Mouse (Mus musculus): ENCODE results near the gene Tmco4. TPM values are rescaled to one million over a fixed set of nuclear protein-coding genes. Genes with fewer than 3 reads are reported as not detected.

Gene Tmco4
- polyA plus RNA-seq, 1 experiment from 2014 or later: 1.7 TPM

DNA sequence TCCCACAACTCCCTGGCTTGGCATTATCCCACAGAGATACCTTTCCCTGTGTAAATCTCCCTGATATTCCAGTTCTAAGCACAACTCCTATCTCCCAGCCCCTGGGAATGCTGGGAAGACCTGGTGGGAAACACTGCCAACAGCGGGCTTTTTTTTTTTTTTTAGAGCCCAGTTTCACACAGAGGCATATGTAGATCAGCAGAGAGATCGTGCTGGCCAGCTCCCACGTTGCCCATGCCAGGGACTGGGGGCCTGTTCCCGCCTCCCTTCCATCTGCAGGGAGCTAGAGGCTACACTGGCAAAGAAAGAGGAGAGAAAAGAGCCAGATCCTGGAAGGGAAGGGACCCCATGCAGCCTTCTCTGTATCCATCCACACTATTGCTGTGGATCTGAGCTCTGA is 95.6 kb downstream of the Tmco4 start:
- Histone ChIP-seq H3K4me2 (ENCODE audit: low read depth) (no peak overlapping the region), H3K27me3 (ENCODE audit: control insufficient read depth, insufficient read depth, low read length) (peaks cover 4% of the 10 kb centered on the region), H3K9ac (ENCODE audit: low read length) (no peak overlapping the region), H3K4me3 (ENCODE audit: low read depth, low read length) (no peak overlapping the region), H3K4me1 (ENCODE audit: control insufficient read depth, insufficient read depth, low read length) (no peaks in the 10 kb centered on the region), H3K36me3 (ENCODE audit: control insufficient read depth, insufficient read depth, low read length) (no peaks in the 10 kb centered on the region), H3K9me3 (ENCODE audit: control insufficient read depth, low read length) (no peaks in the 10 kb centered on the region), H3K27ac (ENCODE audit: low read depth, low read length) (no peak overlapping the region)
- WGBS: 38% methylated on average over 4 of the region's 4 CpGs
- DNase-seq (ENCODE audit: low spot score) (no peak), ATAC-seq (ENCODE audit: insufficient read depth, low FRiP score, low TSS enrichment) (no peak)

DNA sequence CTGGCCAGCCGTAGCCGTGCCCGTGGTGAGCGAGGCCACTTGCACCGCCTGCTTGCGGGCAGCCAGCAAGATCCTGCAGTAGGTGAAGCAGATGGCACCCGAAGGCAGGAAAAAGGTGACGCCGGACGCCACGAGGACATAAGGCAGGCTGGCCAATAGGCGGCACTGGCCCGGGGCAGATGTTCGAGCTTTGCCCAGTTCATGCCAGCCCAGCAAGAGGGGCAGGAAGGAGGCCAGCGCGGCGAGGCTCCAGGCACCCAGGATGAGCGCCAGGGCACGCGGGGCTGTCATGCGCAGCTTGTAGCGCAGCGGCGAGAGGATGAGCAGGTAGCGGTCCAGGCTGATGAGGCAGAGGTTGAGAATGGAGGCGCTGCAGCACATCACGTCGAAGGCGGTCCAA is 101.4 kb downstream of the Tmco4 start:
- Histone ChIP-seq H3K4me3 (ENCODE audit: low read depth, low read length) (no peak overlapping the region), H3K9me3 (ENCODE audit: control insufficient read depth, low read length) (no peaks in the 10 kb centered on the region), H3K4me2 (ENCODE audit: low read depth) (no peak overlapping the region), H3K36me3 (ENCODE audit: control insufficient read depth, insufficient read depth, low read length) (no peaks in the 10 kb centered on the region), H3K4me1 (ENCODE audit: control insufficient read depth, insufficient read depth, low read length) (peaks cover 7% of the 10 kb centered on the region), H3K27me3 (ENCODE audit: control insufficient read depth, insufficient read depth, low read length) (peaks cover 44% of the 10 kb centered on the region), H3K9ac (ENCODE audit: low read length) (no peak overlapping the region), H3K27ac (ENCODE audit: low read depth, low read length) (no peak overlapping the region)
- 20% methylated on average over 29 of the region's 29 CpGs for WGBS
- no peak for ATAC-seq (ENCODE audit: insufficient read depth, low FRiP score, low TSS enrichment)
- no peak for DNase-seq (ENCODE audit: low spot score)

DNA sequence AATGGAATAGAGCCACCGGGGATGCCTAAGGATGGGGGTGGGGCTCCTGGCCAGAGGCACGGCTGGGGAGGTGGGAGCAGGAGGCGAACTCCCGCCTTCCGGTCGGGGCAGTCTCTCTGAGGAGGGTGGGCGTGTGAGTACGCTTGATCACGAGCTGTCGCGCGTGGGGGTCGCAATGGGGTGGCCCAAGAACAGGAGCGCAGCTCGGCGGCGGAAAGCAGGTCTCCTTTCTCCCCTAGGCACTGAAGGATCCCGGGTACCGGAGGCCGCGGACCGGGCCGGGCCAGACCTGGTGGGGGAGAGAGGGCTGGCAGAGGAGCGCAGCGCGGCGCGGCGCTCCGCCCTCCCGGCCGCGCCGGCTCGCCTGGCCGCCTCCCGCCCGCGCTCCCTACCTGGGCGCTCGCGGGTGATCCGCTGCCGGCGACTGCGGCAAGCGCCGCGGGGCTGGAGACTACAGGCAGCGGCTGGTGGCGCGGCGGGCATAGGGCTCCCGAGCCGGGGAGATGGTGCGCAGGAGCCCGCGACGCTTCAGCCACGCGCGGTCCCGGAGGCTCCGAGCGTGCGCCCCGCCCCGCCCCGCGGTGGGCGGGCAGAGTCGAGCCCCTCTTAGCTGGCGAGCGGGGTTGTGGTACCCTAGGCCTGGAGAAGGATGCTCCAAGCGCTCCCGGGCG is 102.5 kb downstream of the Tmco4 start, which contains the start of gene Htr6:
TSS of gene Htr6 (minus strand) at position 530 of the 671 bp plus-strand sequence.
- Histone ChIP-seq H3K27me3 (ENCODE audit: control insufficient read depth, insufficient read depth, low read length) (peaks cover 44% of the 10 kb centered on the region), H3K4me2 (ENCODE audit: low read depth) (peak within 1 kb of the TSS; percentile 67), H3K9ac (ENCODE audit: low read length) (0 out of 2 replicates have a peak within 1 kb of the TSS, but pooled peaks have one; percentile 6), H3K9me3 (ENCODE audit: control insufficient read depth, low read length) (no peaks in the 10 kb centered on the region), H3K4me1 (ENCODE audit: control insufficient read depth, insufficient read depth, low read length) (peaks cover 7% of the 10 kb centered on the region), H3K4me3 (ENCODE audit: low read depth, low read length) (peak within 1 kb of the TSS; percentile 40), H3K36me3 (ENCODE audit: control insufficient read depth, insufficient read depth, low read length) (no peaks in the 10 kb centered on the region), H3K27ac (ENCODE audit: low read depth, low read length) (no peak within 1 kb of the TSS)
- no peak for ATAC-seq (ENCODE audit: insufficient read depth, low FRiP score, low TSS enrichment)
- no peak for DNase-seq (ENCODE audit: low spot score)
- 1% methylated on average over 29 of the region's 77 CpGs for WGBS

DNA sequence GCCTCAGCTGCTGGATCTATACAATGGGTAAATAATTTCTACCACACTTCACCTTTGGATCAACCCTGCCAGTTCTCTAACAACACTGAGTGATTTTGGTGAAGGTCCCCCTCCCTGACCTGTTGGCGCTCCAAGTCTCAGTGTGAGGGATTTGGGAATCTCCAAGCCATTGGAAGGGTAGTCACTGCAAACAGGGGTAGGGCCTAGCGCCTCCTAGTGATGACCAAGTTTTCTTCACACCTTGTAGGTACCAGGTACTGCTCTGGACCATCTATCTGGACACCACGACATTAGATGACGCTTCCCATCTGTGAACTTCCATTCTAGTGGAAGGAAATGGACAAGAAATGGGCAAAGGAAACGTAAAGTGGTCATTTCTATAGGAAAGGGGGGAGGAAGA is 103.2 kb downstream of the Tmco4 start:
- no peak for DNase-seq (ENCODE audit: low spot score)
- no peak overlapping the region for H3K4me3 ChIP-seq (ENCODE audit: low read depth, low read length)
- no peaks in the 10 kb centered on the region for H3K36me3 ChIP-seq (ENCODE audit: control insufficient read depth, insufficient read depth, low read length)
- no peak for ATAC-seq (ENCODE audit: insufficient read depth, low FRiP score, low TSS enrichment)
- no peak overlapping the region for H3K9ac ChIP-seq (ENCODE audit: low read length)
- H3K9me3 ChIP-seq (ENCODE audit: control insufficient read depth, low read length): no peaks in the 10 kb centered on the region
- 21% methylated on average over 5 of the region's 5 CpGs for WGBS
- H3K4me1 ChIP-seq (ENCODE audit: control insufficient read depth, insufficient read depth, low read length): peaks cover 7% of the 10 kb centered on the region
- no peak overlapping the region for H3K27ac ChIP-seq (ENCODE audit: low read depth, low read length)
- H3K4me2 ChIP-seq (ENCODE audit: low read depth): peak overlapping the region; percentile 67; the same call in 1 of the 2 replicates
- H3K27me3 ChIP-seq (ENCODE audit: control insufficient read depth, insufficient read depth, low read length): peaks cover 44% of the 10 kb centered on the region

DNA sequence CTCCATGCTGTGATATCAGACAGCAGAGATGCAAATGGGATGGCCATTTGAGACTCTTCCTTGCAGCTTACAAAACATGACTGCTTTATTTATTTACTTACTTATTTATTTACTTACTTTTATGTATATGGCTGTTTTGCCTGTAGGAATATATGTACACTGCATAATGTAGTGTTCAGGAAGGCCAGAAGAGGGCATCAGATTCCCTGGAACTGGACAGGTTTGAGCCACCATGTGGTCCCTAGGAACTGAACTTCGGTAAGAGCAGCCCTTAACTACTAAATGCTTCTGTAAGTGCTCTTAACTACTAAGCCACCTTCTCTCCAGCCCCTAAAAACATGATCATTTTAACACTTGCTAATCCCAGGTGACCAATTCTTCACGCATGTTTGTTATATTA is 105.6 kb downstream of the Tmco4 start:
- Histone ChIP-seq H3K27ac (ENCODE audit: low read depth, low read length) (no peak overlapping the region), H3K4me3 (ENCODE audit: low read depth, low read length) (no peak overlapping the region), H3K9me3 (ENCODE audit: control insufficient read depth, low read length) (no peaks in the 10 kb centered on the region), H3K9ac (ENCODE audit: low read length) (no peak overlapping the region), H3K4me2 (ENCODE audit: low read depth) (no peak overlapping the region), H3K4me1 (ENCODE audit: control insufficient read depth, insufficient read depth, low read length) (peaks cover 17% of the 10 kb centered on the region), H3K27me3 (ENCODE audit: control insufficient read depth, insufficient read depth, low read length) (peaks cover 40% of the 10 kb centered on the region), H3K36me3 (ENCODE audit: control insufficient read depth, insufficient read depth, low read length) (no peaks in the 10 kb centered on the region)
- ATAC-seq (ENCODE audit: insufficient read depth, low FRiP score, low TSS enrichment): no peak
- DNase-seq (ENCODE audit: low spot score): no peak
- 32% methylated on average over 2 of the region's 2 CpGs for WGBS

DNA sequence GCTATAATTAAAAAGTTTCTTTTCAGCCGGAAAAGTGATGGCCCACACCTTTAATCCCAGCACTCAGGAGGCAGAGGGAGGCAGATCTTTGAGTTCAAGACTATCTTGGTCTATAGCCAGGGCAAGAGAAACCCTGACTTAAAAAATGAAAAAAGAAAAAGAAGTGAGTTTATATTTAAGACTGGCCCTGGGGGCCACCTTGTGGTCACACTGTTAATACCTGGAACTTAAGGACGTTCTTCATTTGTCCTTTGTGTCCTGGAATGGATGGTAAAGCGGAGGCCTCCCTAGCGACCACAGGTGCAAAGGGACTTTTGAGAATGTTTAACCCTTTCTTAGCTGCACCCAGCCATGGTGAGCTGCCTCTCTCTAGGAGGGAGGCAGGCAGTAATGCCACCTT is 106.0 kb downstream of the Tmco4 start:
- Histone ChIP-seq H3K27ac (ENCODE audit: low read depth, low read length) (no peak overlapping the region), H3K4me3 (ENCODE audit: low read depth, low read length) (no peak overlapping the region), H3K9ac (ENCODE audit: low read length) (no peak overlapping the region), H3K4me1 (ENCODE audit: control insufficient read depth, insufficient read depth, low read length) (peaks cover 18% of the 10 kb centered on the region), H3K9me3 (ENCODE audit: control insufficient read depth, low read length) (no peaks in the 10 kb centered on the region), H3K27me3 (ENCODE audit: control insufficient read depth, insufficient read depth, low read length) (peaks cover 36% of the 10 kb centered on the region), H3K4me2 (ENCODE audit: low read depth) (no peak overlapping the region), H3K36me3 (ENCODE audit: control insufficient read depth, insufficient read depth, low read length) (no peaks in the 10 kb centered on the region)
- DNase-seq (ENCODE audit: low spot score) (no peak), ATAC-seq (ENCODE audit: insufficient read depth, low FRiP score, low TSS enrichment) (no peak)
- 23% methylated on average over 4 of the region's 4 CpGs for WGBS

DNA sequence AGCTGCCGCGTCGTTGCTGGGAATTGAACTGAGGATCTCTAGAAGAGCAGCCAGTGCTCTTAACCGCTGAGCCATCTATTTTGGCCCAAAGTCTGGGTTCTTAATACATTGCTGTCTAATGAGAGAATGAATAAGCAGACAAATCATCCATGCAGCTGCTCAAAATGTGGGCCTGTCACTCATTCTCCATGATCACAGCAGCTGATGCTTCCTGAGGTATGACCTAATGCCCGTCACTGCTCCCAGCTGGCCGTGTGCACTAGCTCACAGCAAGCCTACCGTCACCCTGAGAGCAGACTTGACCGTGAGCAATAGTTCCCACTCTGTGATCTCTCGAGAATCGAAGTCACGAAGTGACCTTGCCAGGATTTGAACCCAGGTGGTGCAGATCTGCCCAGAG is 106.8 kb downstream of the Tmco4 start:
- WGBS: 83% methylated on average over 11 of the region's 11 CpGs
- ATAC-seq (ENCODE audit: insufficient read depth, low FRiP score, low TSS enrichment) (no peak), DNase-seq (ENCODE audit: low spot score) (no peak)
- Histone ChIP-seq H3K4me2 (ENCODE audit: low read depth) (no peak overlapping the region), H3K4me1 (ENCODE audit: control insufficient read depth, insufficient read depth, low read length) (peaks cover 15% of the 10 kb centered on the region), H3K9me3 (ENCODE audit: control insufficient read depth, low read length) (no peaks in the 10 kb centered on the region), H3K27me3 (ENCODE audit: control insufficient read depth, insufficient read depth, low read length) (peaks cover 28% of the 10 kb centered on the region), H3K4me3 (ENCODE audit: low read depth, low read length) (no peak overlapping the region), H3K27ac (ENCODE audit: low read depth, low read length) (no peak overlapping the region), H3K36me3 (ENCODE audit: control insufficient read depth, insufficient read depth, low read length) (no peaks in the 10 kb centered on the region), H3K9ac (ENCODE audit: low read length) (no peak overlapping the region)

DNA sequence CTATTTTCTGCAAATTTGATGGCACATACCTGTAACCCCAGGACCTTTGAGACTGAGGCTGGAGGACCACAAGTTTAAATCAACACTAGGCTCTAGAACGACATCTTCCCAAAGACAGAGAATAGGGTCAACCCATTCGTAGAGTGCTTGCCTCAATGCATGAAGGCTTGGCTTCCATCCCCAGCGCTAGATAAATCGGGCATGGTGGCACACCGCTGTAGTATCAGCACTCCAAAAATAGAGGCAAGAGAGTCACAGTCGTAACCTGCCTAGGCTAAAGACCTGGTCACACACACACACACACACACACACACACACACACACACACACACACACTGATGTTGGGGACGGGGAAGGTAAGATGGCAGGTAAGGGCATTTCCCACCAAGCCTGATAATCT is 107.6 kb downstream of the Tmco4 start:
- Histone ChIP-seq H3K27me3 (ENCODE audit: control insufficient read depth, insufficient read depth, low read length) (peaks cover 20% of the 10 kb centered on the region), H3K4me3 (ENCODE audit: low read depth, low read length) (no peak overlapping the region), H3K27ac (ENCODE audit: low read depth, low read length) (no peak overlapping the region), H3K9me3 (ENCODE audit: control insufficient read depth, low read length) (no peaks in the 10 kb centered on the region), H3K4me1 (ENCODE audit: control insufficient read depth, insufficient read depth, low read length) (peaks cover 10% of the 10 kb centered on the region), H3K36me3 (ENCODE audit: control insufficient read depth, insufficient read depth, low read length) (no peaks in the 10 kb centered on the region), H3K4me2 (ENCODE audit: low read depth) (no peak overlapping the region), H3K9ac (ENCODE audit: low read length) (no peak overlapping the region)
- ATAC-seq (ENCODE audit: insufficient read depth, low FRiP score, low TSS enrichment): no peak
- 94% methylated on average over 7 of the region's 7 CpGs for WGBS
- DNase-seq (ENCODE audit: low spot score): no peak

DNA sequence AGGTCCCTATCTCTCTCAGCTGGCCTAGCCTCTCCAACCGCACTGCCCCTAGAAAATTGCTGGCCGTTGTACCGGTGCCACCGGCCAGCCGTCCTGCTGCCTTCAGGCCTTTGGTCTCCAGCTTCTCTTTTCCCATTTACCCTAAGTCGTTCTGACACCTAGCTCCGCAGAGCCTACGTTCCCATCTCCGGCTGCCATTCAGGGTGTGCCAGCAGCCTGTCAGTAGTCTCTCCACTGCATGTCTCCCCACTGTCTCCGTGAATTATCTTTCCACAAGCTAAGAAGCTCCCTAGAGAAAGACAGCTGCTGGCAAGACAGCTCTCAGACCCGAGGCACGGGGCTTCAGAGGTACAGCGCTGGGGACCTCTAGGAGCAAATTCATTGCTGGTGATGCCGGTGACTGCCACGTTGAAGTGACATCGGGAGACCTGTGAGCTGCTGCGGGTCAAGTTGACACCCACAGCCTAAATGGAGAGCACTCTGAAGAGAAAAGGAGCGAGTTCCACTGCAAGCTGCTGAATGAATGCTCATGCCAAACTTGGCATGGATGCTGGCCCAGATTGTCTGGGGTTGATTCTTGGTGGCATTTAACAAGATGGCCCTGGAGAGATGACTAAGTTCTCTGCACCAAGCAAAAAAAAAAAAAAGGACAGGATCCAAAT is 108.7 kb downstream of the Tmco4 start:
- H3K9ac ChIP-seq (ENCODE audit: low read length): no peak overlapping the region
- peaks cover 9% of the 10 kb centered on the region for H3K27me3 ChIP-seq (ENCODE audit: control insufficient read depth, insufficient read depth, low read length)
- ATAC-seq (ENCODE audit: insufficient read depth, low FRiP score, low TSS enrichment) (no peak), DNase-seq (ENCODE audit: low spot score) (no peak)
- no peak overlapping the region for H3K4me2 ChIP-seq (ENCODE audit: low read depth)
- no peak overlapping the region for H3K27ac ChIP-seq (ENCODE audit: low read depth, low read length)
- H3K36me3 ChIP-seq (ENCODE audit: control insufficient read depth, insufficient read depth, low read length): no peaks in the 10 kb centered on the region
- no peak overlapping the region for H3K4me3 ChIP-seq (ENCODE audit: low read depth, low read length)
- WGBS: 80% methylated on average over 18 of the region's 18 CpGs
- peaks cover 10% of the 10 kb centered on the region for H3K4me1 ChIP-seq (ENCODE audit: control insufficient read depth, insufficient read depth, low read length)
- no peaks in the 10 kb centered on the region for H3K9me3 ChIP-seq (ENCODE audit: control insufficient read depth, low read length)

Measured in neural tube, embryonic 11.5 days (tissue).